Mouse (Mus musculus) spleen, adult 2 months (tissue): ENCODE results near the gene Psmc5.
A peak's percentile ranks its signal among the peaks of the same experiment; 100 is the strongest.

Source experiments
- CTCF ChIP-seq: fragments of 200-500 bp; IDR thresholded peaks from 2 replicates; pipeline ENCODE4 v1.5.1; 2011; ENCODE audit warnings: mild to moderate bottlenecking, inconsistent platforms; ENCODE audit not compliant: insufficient read depth, insufficient read length, insufficient replicate concordance; ENCODE audit errors: extremely low read depth
- POLR2A ChIP-seq: fragments of 200-500 bp; IDR thresholded peaks from 2 replicates; pipeline ENCODE4 v1.6.1; 2011; ENCODE audit warnings: low read depth, low read length, inconsistent platforms

DNA sequence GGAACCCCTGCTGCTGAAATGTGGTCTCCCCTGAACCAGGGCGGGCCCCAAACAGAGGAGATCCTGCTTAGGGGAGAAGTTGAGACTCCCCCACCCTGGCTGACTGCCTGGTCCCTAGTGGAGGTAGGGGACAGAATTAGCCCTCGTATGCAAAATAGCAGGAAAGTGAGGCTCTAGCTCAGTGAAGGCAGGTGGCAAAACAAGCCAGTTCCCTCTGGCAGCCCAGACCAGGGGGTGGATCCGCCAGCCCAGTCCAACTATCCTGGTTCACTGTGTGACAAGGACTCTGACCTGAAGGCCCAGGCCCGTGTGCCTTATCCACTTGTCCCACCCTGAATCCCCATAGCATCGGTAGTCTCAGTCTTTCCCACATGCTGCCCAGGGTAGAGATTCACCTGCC lies 54.2 kb downstream of the Psmc5 start:
- TF ChIP-seq CTCF (no peak), POLR2A (peak; percentile 79)
